Mouse (Mus musculus) lung, embryonic 15.5 days (tissue): ENCODE measurements around the gene Washc4. TPM values are rescaled to one million over a fixed set of nuclear protein-coding genes. Genes with fewer than 3 reads are reported as not detected.

ENCODE experiments used
- ATAC-seq: fragments of 200-750 bp; cut with Nextera tagmentation; 2 replicates; pipeline ENCODE4 v1.8.0; 2017; ENCODE audit warnings: moderate number of reproducible peaks, borderline replicate concordance; ENCODE audit not compliant: low FRiP score, low TSS enrichment; ENCODE audit errors: extremely low read depth
- H3K27ac ChIP-seq: fragments of 300-500 bp; sonication (generic); 2 replicates; pipeline ENCODE4 v1.5.1; 2015; ENCODE audit warnings: moderate library complexity, mild to moderate bottlenecking, inconsistent platforms
- H3K27me3 ChIP-seq: fragments of 300-500 bp; sonication (generic); 2 replicates; pipeline ENCODE4 v1.6.1; 2015; ENCODE audit warnings: inconsistent platforms
- H3K36me3 ChIP-seq: fragments of 300-500 bp; sonication (generic); 2 replicates; pipeline ENCODE4 v1.6.1; 2015; ENCODE audit warnings: inconsistent platforms
- H3K4me1 ChIP-seq: fragments of 300-500 bp; sonication (generic); 2 replicates; pipeline ENCODE4 v1.6.1; 2015; ENCODE audit warnings: inconsistent platforms
- H3K4me2 ChIP-seq: fragments of 300-500 bp; sonication (generic); 2 replicates; pipeline ENCODE4 v1.6.1; 2015; ENCODE audit warnings: inconsistent platforms, mild to moderate bottlenecking, moderate library complexity
- H3K4me3 ChIP-seq: fragments of 300-500 bp; sonication (generic); 2 replicates; pipeline ENCODE4 v1.5.1; 2015; ENCODE audit warnings: mild to moderate bottlenecking, inconsistent platforms
- H3K9ac ChIP-seq: fragments of 300-500 bp; sonication (generic); 2 replicates; pipeline ENCODE4 v1.6.1; 2015; ENCODE audit warnings: inconsistent platforms
- H3K9me3 ChIP-seq: fragments of 300-500 bp; sonication (generic); 2 replicates; pipeline ENCODE4 v1.6.1; 2016; ENCODE audit warnings: inconsistent platforms
- WGBS: fragments of 180-500 bp; shearing (Covaris S2); methylation state at CpG from one replicate; pipeline ENCODE4 v1.1.7; 2015; 5-methylcytosine and 5-hydroxymethylcytosine counted together
- polyA plus RNA-seq: library from polyadenylated mRNA; unstranded; fragments of >200 nt; fragmentation: Nextera tagmentation; extraction: Ambion mirVana; gene quantifications from 2 replicates; pipeline ENCODE4 v1.2.1, GENCODE M21; 2015

The Washc4 gene
- polyA plus RNA-seq, 1 experiment from 2014 or later: 32.3 TPM

- Histone ChIP-seq H3K4me3 (no peak overlapping the region), H3K27me3 (no peaks in the 10 kb centered on the region), H3K4me1 (peaks cover 28% of the 10 kb centered on the region), H3K9ac (no peak overlapping the region), H3K27ac (no peak overlapping the region), H3K9me3 (no peaks in the 10 kb centered on the region), H3K4me2 (no peak overlapping the region), H3K36me3 (0 out of 2 replicates have a peak, but pooled peaks cover 2% of the 10 kb centered on the region)
- 51% methylated on average over 3 of the region's 3 CpGs for WGBS
- ATAC-seq: no peak
Measured at GRCm38 (mm10) chr10:83641641-83642040, 98.1 kb downstream of the Washc4 start.

- Histone ChIP-seq H3K9me3 (no peaks in the 10 kb centered on the region), H3K4me3 (no peak overlapping the region), H3K4me2 (no peak overlapping the region), H3K27me3 (no peaks in the 10 kb centered on the region), H3K36me3 (no peaks in the 10 kb centered on the region), H3K9ac (no peak overlapping the region), H3K4me1 (peaks cover 37% of the 10 kb centered on the region), H3K27ac (no peak overlapping the region)
- WGBS: 60% methylated on average over 8 of the region's 8 CpGs
- no peak for ATAC-seq
Measured at GRCm38 (mm10) chr10:83644167-83644566, 100.6 kb downstream of the Washc4 start.

GRCm38 (mm10) chr10:83644865-83645715, 101.5 kb downstream of the Washc4 start:
- H3K9ac ChIP-seq: 0 out of 2 replicates have a peak overlapping the region, but pooled peaks have one; percentile 9
- H3K9me3 ChIP-seq: no peaks in the 10 kb centered on the region
- no peaks in the 10 kb centered on the region for H3K27me3 ChIP-seq
- no peak overlapping the region for H3K4me3 ChIP-seq
- no peaks in the 10 kb centered on the region for H3K36me3 ChIP-seq
- no peak overlapping the region for H3K4me2 ChIP-seq
- H3K27ac ChIP-seq: peak overlapping the region; percentile 60
- WGBS: 42% methylated on average over 16 of the region's 16 CpGs
- peaks cover 39% of the 10 kb centered on the region for H3K4me1 ChIP-seq
- ATAC-seq: no peak

GRCm38 (mm10) chr10:83645716-83645990, 102.1 kb downstream of the Washc4 start:
- Histone ChIP-seq H3K27ac (0 out of 2 replicates have a peak overlapping the region, but pooled peaks have one; percentile 60), H3K27me3 (no peaks in the 10 kb centered on the region), H3K4me3 (no peak overlapping the region), H3K4me2 (no peak overlapping the region), H3K9ac (no peak overlapping the region), H3K9me3 (no peaks in the 10 kb centered on the region), H3K36me3 (no peaks in the 10 kb centered on the region), H3K4me1 (peaks cover 39% of the 10 kb centered on the region)
- 88% methylated on average over 3 of the region's 3 CpGs for WGBS
- no peak for ATAC-seq

Other genes with a start within 250 kb of the Washc4 start
- gene Slc41a2, start 205.9 kb upstream of the Washc4 start, polyA plus RNA-seq: 0.73 and 0.79 TPM in 2 replicates
- 0.65 and 0.67 TPM in 2 replicates for gene D10Wsu102e, start 183.5 kb upstream of the Washc4 start, polyA plus RNA-seq
- gene Aldh1l2, start 9.6 kb upstream of the Washc4 start, polyA plus RNA-seq: 1.9 and 2.3 TPM in 2 replicates
- 40.9 and 46.2 TPM in 2 replicates for gene Appl2, start 105.0 kb downstream of the Washc4 start, polyA plus RNA-seq
- gene 1500009L16Rik, start 179.1 kb downstream of the Washc4 start, polyA plus RNA-seq: 43.4 and 44.0 TPM in 2 replicates